Mouse (Mus musculus): Measurements from ENCODE around the gene Olfr372. TPM values are rescaled to one million over a fixed set of nuclear protein-coding genes. Genes with fewer than 3 reads are reported as not detected.
"Not testable (repeated sequence)": the region's sequence is repeated elsewhere in the genome, so short reads cannot be mapped to it uniquely, and the experiment has no call there.

Gene Olfr372
- polyA plus RNA-seq, 1 experiment: not detected

- Histone ChIP-seq H3ac (ENCODE audit: control insufficient read depth, insufficient read length, low read depth) (no peak overlapping the region), H3K79me2 (ENCODE audit: control insufficient read depth, insufficient read depth) (no peaks in the 10 kb centered on the region), H3K79me3 (ENCODE audit: low read depth) (no peaks in the 10 kb centered on the region), H3K36me3 (ENCODE audit: control insufficient read depth, insufficient read depth) (no peaks in the 10 kb centered on the region), H3K4me3 (ENCODE audit: insufficient read depth, poor library complexity, severe bottlenecking) (no peak overlapping the region), H3K27me3 (ENCODE audit: control insufficient read depth, insufficient read depth, insufficient read length) (no peaks in the 10 kb centered on the region)
- TF ChIP-seq MYOD1 (IDR thresholded peaks at IDR 0.05; ENCODE audit: control insufficient read depth, insufficient read length, low read depth): no peak
- no peak for TF ChIP-seq MYOG (IDR thresholded peaks at IDR 0.05; ENCODE audit: control insufficient read depth, extremely low read depth, insufficient read length)
- TF ChIP-seq CEBPB (IDR thresholded peaks at IDR 0.05; ENCODE audit: low read depth): no peak
- no peak for TF ChIP-seq CTCF (IDR thresholded peaks at IDR 0.05; ENCODE audit: control insufficient read depth, insufficient read depth, insufficient read length)
- no peak for TF ChIP-seq FOSL1 (IDR thresholded peaks at IDR 0.05; ENCODE audit: insufficient read depth, low read length, poor library complexity, severe bottlenecking)
- TF ChIP-seq USF1 (IDR thresholded peaks at IDR 0.05; ENCODE audit: low read depth): no peak
- no peak for TF ChIP-seq MAX (IDR thresholded peaks at IDR 0.05)
Measured at GRCm38 (mm10) chr8:72042493-72042892, 1.5 kb downstream of the Olfr372 start.

- not testable (repeated sequence) for H3ac ChIP-seq (ENCODE audit: control insufficient read depth, insufficient read length, low read depth); H3K4me3 ChIP-seq (ENCODE audit: insufficient read depth, poor library complexity, severe bottlenecking); H3K36me3 ChIP-seq (ENCODE audit: control insufficient read depth, insufficient read depth); H3K79me2 ChIP-seq (ENCODE audit: control insufficient read depth, insufficient read depth); H3K27me3 ChIP-seq (ENCODE audit: control insufficient read depth, insufficient read depth, insufficient read length); H3K79me3 ChIP-seq (ENCODE audit: low read depth)
Measured at GRCm38 (mm10) chr8:72054633-72055032, 13.6 kb downstream of the Olfr372 start.

- H3K27me3 ChIP-seq (ENCODE audit: control insufficient read depth, insufficient read depth, insufficient read length); H3K79me3 ChIP-seq (ENCODE audit: low read depth); H3K4me3 ChIP-seq (ENCODE audit: insufficient read depth, poor library complexity, severe bottlenecking); H3K79me2 ChIP-seq (ENCODE audit: control insufficient read depth, insufficient read depth); H3K36me3 ChIP-seq (ENCODE audit: control insufficient read depth, insufficient read depth); H3ac ChIP-seq (ENCODE audit: control insufficient read depth, insufficient read length, low read depth): not testable (repeated sequence)
Measured at GRCm38 (mm10) chr8:72057643-72058042, 16.6 kb downstream of the Olfr372 start.

- H3K4me3 ChIP-seq (ENCODE audit: insufficient read depth, poor library complexity, severe bottlenecking); H3K79me2 ChIP-seq (ENCODE audit: control insufficient read depth, insufficient read depth); H3K27me3 ChIP-seq (ENCODE audit: control insufficient read depth, insufficient read depth, insufficient read length); H3K79me3 ChIP-seq (ENCODE audit: low read depth); H3K36me3 ChIP-seq (ENCODE audit: control insufficient read depth, insufficient read depth); H3ac ChIP-seq (ENCODE audit: control insufficient read depth, insufficient read length, low read depth): not testable (repeated sequence)
Measured at GRCm38 (mm10) chr8:72066819-72067399, 25.9 kb downstream of the Olfr372 start.

GRCm38 (mm10) chr8:72082877-72083276 is 41.9 kb downstream of the Olfr372 start, which contains the start of gene Olfr373:
Gene Olfr373, plus strand, starts transcription at chr8:72083177.
- H3K4me3 ChIP-seq (ENCODE audit: insufficient read depth, poor library complexity, severe bottlenecking); H3ac ChIP-seq (ENCODE audit: control insufficient read depth, insufficient read length, low read depth); H3K79me2 ChIP-seq (ENCODE audit: control insufficient read depth, insufficient read depth); H3K36me3 ChIP-seq (ENCODE audit: control insufficient read depth, insufficient read depth); H3K79me3 ChIP-seq (ENCODE audit: low read depth); H3K27me3 ChIP-seq (ENCODE audit: control insufficient read depth, insufficient read depth, insufficient read length): not testable (repeated sequence)

- TF ChIP-seq CEBPB (IDR thresholded peaks at IDR 0.05; ENCODE audit: low read depth) (no peak), CTCF (IDR thresholded peaks at IDR 0.05; ENCODE audit: control insufficient read depth, insufficient read depth, insufficient read length) (no peak), MYOG (IDR thresholded peaks at IDR 0.05; ENCODE audit: control insufficient read depth, extremely low read depth, insufficient read length) (no peak), FOSL1 (IDR thresholded peaks at IDR 0.05; ENCODE audit: insufficient read depth, low read length, poor library complexity, severe bottlenecking) (no peak), MAX (IDR thresholded peaks at IDR 0.05) (no peak), USF1 (IDR thresholded peaks at IDR 0.05; ENCODE audit: low read depth) (no peak), MYOD1 (IDR thresholded peaks at IDR 0.05; ENCODE audit: control insufficient read depth, insufficient read length, low read depth) (no peak)
- Histone ChIP-seq H3K27me3 (ENCODE audit: control insufficient read depth, insufficient read depth, insufficient read length) (no peaks in the 10 kb centered on the region), H3K79me2 (ENCODE audit: control insufficient read depth, insufficient read depth) (no peaks in the 10 kb centered on the region), H3K4me3 (ENCODE audit: insufficient read depth, poor library complexity, severe bottlenecking) (no peak overlapping the region), H3ac (ENCODE audit: control insufficient read depth, insufficient read length, low read depth) (no peak overlapping the region), H3K36me3 (ENCODE audit: control insufficient read depth, insufficient read depth) (no peaks in the 10 kb centered on the region), H3K79me3 (ENCODE audit: low read depth) (no peaks in the 10 kb centered on the region)
Measured at GRCm38 (mm10) chr8:72084744-72085143, 43.7 kb downstream of the Olfr372 start.

GRCm38 (mm10) chr8:72087611-72088010 is 46.6 kb downstream of the Olfr372 start:
- not testable (repeated sequence) for H3K27me3 ChIP-seq (ENCODE audit: control insufficient read depth, insufficient read depth, insufficient read length); H3K4me3 ChIP-seq (ENCODE audit: insufficient read depth, poor library complexity, severe bottlenecking); H3ac ChIP-seq (ENCODE audit: control insufficient read depth, insufficient read length, low read depth); H3K36me3 ChIP-seq (ENCODE audit: control insufficient read depth, insufficient read depth); H3K79me2 ChIP-seq (ENCODE audit: control insufficient read depth, insufficient read depth); H3K79me3 ChIP-seq (ENCODE audit: low read depth)

GRCm38 (mm10) chr8:72096721-72097120 is 55.7 kb downstream of the Olfr372 start:
- not testable (repeated sequence) for H3K36me3 ChIP-seq (ENCODE audit: control insufficient read depth, insufficient read depth); H3K27me3 ChIP-seq (ENCODE audit: control insufficient read depth, insufficient read depth, insufficient read length); H3ac ChIP-seq (ENCODE audit: control insufficient read depth, insufficient read length, low read depth); H3K4me3 ChIP-seq (ENCODE audit: insufficient read depth, poor library complexity, severe bottlenecking); H3K79me2 ChIP-seq (ENCODE audit: control insufficient read depth, insufficient read depth); H3K79me3 ChIP-seq (ENCODE audit: low read depth)

- not testable (repeated sequence) for H3K79me3 ChIP-seq (ENCODE audit: low read depth); H3K79me2 ChIP-seq (ENCODE audit: control insufficient read depth, insufficient read depth); H3K4me3 ChIP-seq (ENCODE audit: insufficient read depth, poor library complexity, severe bottlenecking); H3K27me3 ChIP-seq (ENCODE audit: control insufficient read depth, insufficient read depth, insufficient read length); H3K36me3 ChIP-seq (ENCODE audit: control insufficient read depth, insufficient read depth); H3ac ChIP-seq (ENCODE audit: control insufficient read depth, insufficient read length, low read depth)
Measured at GRCm38 (mm10) chr8:72099377-72100103, 58.5 kb downstream of the Olfr372 start.
